Mouse (Mus musculus): Measurements from ENCODE around the gene Ttll12.

DNA sequence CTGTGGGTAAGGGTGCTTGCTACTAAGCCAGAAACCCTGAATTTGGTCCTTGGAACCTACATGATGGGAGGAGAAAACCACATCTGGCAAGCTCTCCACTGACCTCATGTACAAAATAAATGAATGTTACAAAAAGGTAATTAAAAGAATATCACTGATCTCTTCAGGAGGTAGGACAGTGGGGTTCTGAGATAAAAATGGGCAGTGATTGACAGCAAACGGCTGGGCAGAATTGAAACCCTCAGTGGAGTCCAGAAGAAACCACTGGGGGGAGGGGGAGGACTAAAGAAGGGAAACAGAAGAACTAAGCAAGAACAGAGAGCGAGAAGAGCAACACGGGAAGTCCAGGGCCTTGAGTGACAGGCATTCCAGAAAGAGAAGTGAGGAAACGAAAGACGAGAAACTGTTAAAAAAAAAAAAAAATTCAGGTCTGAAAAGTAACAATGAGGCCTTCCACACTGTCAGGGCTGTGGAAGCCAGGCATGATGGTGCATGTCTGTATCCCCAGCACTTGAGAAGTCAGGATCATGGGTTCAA, 33.9 kb downstream of the Ttll12 start:
- TF ChIP-seq POLR2A (IDR thresholded peaks at IDR 0.05; ENCODE audit: extremely low read depth, insufficient read depth, low read length) = no peak
- no peak for TF ChIP-seq CTCF (IDR thresholded peaks at IDR 0.05; ENCODE audit: low read depth, low read length)
